Mouse (Mus musculus) neural tube, embryonic 14.5 days (tissue): ENCODE data around the gene Eef1akmt1. TPM values are rescaled to one million over a fixed set of nuclear protein-coding genes. Genes with fewer than 3 reads are reported as not detected.

Experiments used
- ATAC-seq: fragments of 200-750 bp; cut with Nextera tagmentation; 2 replicates; pipeline ENCODE4 v1.8.0; 2017; ENCODE audit warnings: low read depth, mild to moderate bottlenecking, moderate TSS enrichment, moderate library complexity
- H3K27ac ChIP-seq: fragments of 300-500 bp; sonication (generic); 2 replicates; pipeline ENCODE4 v1.5.1; 2014; ENCODE audit warnings: low read depth, mild to moderate bottlenecking, control low read depth, low read length, moderate library complexity, mixed read lengths
- H3K27me3 ChIP-seq: fragments of 300-500 bp; sonication (generic); 2 replicates; pipeline ENCODE4 v1.6.1; 2014; ENCODE audit warnings: low read length; ENCODE audit not compliant: control insufficient read depth, insufficient read depth
- H3K36me3 ChIP-seq: fragments of 300-500 bp; sonication (generic); 2 replicates; pipeline ENCODE4 v1.6.1; 2014; ENCODE audit warnings: low read length, mixed read lengths; ENCODE audit not compliant: control insufficient read depth, insufficient read depth
- H3K4me1 ChIP-seq: fragments of 300-500 bp; sonication (generic); 2 replicates; pipeline ENCODE4 v1.6.1; 2014; ENCODE audit warnings: low read length; ENCODE audit not compliant: control insufficient read depth, insufficient read depth
- H3K4me2 ChIP-seq: fragments of 300-500 bp; sonication (generic); 2 replicates; pipeline ENCODE4 v1.6.1; 2014; ENCODE audit warnings: mild to moderate bottlenecking, low read depth, low read length, control low read depth
- H3K4me3 ChIP-seq: fragments of 300-500 bp; sonication (generic); 2 replicates; pipeline ENCODE4 v1.5.1; 2014; ENCODE audit warnings: low read depth, low read length, control low read depth, mixed read lengths
- H3K9ac ChIP-seq: fragments of 300-500 bp; sonication (generic); replicated peaks from 2 replicates; pipeline ENCODE4 v1.6.1; 2014; ENCODE audit warnings: low read depth, mild to moderate bottlenecking, control low read depth, low read length, mixed read lengths
- H3K9me3 ChIP-seq: fragments of 300-500 bp; sonication (generic); 2 replicates; pipeline ENCODE4 v1.6.1; 2016; ENCODE audit warnings: low read length; ENCODE audit not compliant: control insufficient read depth
- WGBS: fragments of 180-500 bp; shearing (Covaris S2); extraction: QIAGEN DNeasy Blood & Tissue Kit; methylation state at CpG from one replicate; pipeline ENCODE4 v1.1.7; 2014; 5-methylcytosine and 5-hydroxymethylcytosine counted together
- polyA plus RNA-seq: library from polyadenylated mRNA; unstranded; fragments of >200 nt; fragmentation: Nextera tagmentation; extraction: Ambion mirVana; gene quantifications from 2 replicates; pipeline ENCODE4 v1.2.1, GENCODE M21; 2014

The Eef1akmt1 gene
- polyA plus RNA-seq = 101 and 109 TPM in 2 replicates

DNA sequence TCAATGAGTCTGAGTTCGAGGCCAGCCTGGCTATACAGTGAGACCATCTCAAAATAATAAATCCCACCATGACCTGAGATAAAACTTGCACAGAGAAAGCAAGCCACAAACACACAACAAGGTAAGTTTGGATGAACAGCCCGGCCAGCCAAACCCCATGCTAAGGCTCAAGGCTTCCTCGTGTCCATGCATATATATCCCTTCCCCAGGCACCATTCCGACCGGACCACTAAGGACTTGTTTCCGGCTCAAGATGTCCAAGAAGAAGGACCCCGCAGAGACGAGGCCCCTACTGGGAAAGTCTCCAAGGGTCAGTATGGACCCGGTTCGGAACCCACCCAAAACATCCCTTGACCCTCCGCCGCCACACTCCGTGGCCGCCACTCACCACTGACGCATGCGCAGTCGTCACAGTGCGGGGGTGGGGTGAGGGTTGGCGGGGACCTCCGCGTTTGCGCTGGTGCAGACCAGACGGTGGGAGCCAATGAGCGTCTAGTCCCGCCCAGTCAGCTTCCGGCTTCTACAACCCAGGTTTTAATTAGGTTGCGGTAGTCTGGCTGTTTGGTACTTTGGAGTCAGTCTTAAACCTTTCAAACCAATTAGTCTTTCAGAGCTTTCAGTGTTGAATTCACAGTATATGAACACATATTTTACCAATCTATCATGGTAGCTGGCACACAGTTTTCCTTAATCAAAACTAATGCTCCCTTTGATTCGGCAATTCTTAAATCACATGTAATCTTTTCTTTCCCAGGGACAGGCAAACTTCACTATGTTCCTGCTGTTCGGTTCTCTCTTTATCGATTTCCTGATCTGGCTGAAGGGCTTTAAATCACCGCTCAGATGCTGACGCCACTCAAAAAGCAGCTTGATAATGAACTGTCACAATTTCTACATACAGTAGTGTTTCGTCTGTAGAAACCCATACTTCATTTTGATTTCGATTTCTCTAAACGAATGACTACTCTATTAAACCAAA is at the start of gene Eef1akmt1:
TSS of gene Eef1akmt1 (minus strand) at position 458 of the 979 bp plus-strand sequence.
- Histone ChIP-seq H3K36me3 (no peaks in the 10 kb centered on the region), H3K9ac (peak within 1 kb of the TSS; percentile 72), H3K4me1 (no peaks in the 10 kb centered on the region), H3K4me2 (peak within 1 kb of the TSS; percentile 66), H3K4me3 (peak within 1 kb of the TSS; percentile 60), H3K27me3 (no peaks in the 10 kb centered on the region), H3K27ac (peak within 1 kb of the TSS; percentile 75), H3K9me3 (no peaks in the 10 kb centered on the region)
- ATAC-seq = peak; percentile 100
- WGBS = 10% methylated on average over 35 of the region's 35 CpGs

DNA sequence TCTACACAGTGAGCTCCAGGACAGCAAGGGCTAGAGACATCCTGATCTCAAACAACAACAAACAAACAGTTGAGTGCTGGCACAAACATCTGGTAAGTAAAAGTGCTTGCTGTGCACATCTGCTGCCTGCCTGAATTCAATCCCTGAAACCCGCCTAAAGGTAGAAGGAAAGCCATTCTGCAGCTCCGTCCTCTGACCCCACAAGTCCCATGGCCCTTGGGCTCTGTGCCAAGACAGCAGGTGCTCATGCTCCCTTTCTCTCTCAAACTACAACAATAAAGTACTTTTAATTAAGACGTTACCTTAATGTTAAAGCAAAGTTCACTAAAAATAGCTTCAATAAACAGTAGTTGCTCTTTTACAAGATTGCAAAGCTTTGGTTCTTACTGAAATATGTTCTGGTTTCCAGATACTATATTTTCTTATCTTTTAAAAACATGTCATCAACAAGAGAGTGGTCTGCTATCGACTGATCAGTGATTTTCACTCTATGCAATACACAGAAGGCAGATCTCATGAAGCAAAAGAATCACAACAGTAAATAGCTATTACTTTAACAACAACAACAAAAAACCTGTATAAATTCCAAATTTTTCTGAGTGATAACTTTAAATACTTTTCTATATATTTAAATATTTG is 49.3 kb upstream of the Eef1akmt1 start:
- H3K27me3 ChIP-seq = no peaks in the 10 kb centered on the region
- H3K9me3 ChIP-seq = no peaks in the 10 kb centered on the region
- no peaks in the 10 kb centered on the region for H3K36me3 ChIP-seq
- H3K27ac ChIP-seq = no peak overlapping the region
- no peak for ATAC-seq
- no peak overlapping the region for H3K9ac ChIP-seq
- H3K4me3 ChIP-seq = no peak overlapping the region
- H3K4me2 ChIP-seq = no peak overlapping the region
- no peaks in the 10 kb centered on the region for H3K4me1 ChIP-seq
- 49% methylated on average over 4 of the region's 4 CpGs for WGBS

DNA sequence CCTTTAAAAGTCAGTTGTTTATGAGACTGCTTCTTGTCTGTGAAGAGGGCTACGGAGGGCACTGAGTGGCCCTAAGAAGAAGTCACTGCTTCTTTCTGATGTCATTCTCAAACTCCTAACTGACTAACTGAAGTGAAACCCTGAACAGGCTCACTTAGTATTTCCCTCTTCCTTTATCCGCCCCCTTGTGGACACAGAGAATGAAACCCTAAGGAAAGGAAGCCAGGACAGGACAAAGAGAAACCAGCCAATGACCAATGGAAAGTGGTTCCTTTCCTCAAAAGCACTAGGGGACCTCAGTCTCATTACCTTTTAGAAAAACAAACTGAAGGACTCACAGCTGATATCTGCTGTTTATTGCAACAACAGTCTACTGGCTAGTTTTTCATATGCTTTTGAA is 48.1 kb upstream of the Eef1akmt1 start:
- Histone ChIP-seq H3K4me2 (no peak overlapping the region), H3K4me3 (no peak overlapping the region), H3K9ac (no peak overlapping the region), H3K9me3 (no peaks in the 10 kb centered on the region), H3K27me3 (no peaks in the 10 kb centered on the region), H3K36me3 (no peaks in the 10 kb centered on the region), H3K4me1 (no peaks in the 10 kb centered on the region), H3K27ac (no peak overlapping the region)
- WGBS = 52% methylated on average over 2 of the region's 2 CpGs
- ATAC-seq = no peak

DNA sequence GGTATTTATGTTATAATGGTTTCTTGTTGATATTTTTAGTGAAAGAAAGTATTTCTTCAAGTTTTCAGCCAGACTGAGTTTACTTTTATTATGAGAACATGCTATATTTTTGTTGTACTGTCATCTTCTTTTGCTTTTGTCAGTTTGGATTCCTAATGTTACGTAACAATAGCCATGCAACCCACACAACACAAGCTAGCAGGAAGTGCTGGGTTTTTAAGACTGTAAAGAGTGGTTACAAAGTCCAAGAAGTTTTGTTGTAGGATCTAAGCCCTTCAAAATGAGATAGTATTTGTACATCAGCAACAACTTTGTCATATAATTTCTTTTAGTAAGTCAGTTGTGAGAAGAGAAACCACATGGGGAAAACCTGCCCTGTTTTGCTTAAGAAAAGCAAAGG is 46.3 kb upstream of the Eef1akmt1 start:
- Histone ChIP-seq H3K27me3 (no peaks in the 10 kb centered on the region), H3K27ac (no peak overlapping the region), H3K4me3 (no peak overlapping the region), H3K9ac (no peak overlapping the region), H3K4me1 (no peaks in the 10 kb centered on the region), H3K4me2 (no peak overlapping the region), H3K9me3 (no peaks in the 10 kb centered on the region), H3K36me3 (no peaks in the 10 kb centered on the region)
- 100% methylated on average over 1 of the region's 1 CpGs for WGBS
- no peak for ATAC-seq

DNA sequence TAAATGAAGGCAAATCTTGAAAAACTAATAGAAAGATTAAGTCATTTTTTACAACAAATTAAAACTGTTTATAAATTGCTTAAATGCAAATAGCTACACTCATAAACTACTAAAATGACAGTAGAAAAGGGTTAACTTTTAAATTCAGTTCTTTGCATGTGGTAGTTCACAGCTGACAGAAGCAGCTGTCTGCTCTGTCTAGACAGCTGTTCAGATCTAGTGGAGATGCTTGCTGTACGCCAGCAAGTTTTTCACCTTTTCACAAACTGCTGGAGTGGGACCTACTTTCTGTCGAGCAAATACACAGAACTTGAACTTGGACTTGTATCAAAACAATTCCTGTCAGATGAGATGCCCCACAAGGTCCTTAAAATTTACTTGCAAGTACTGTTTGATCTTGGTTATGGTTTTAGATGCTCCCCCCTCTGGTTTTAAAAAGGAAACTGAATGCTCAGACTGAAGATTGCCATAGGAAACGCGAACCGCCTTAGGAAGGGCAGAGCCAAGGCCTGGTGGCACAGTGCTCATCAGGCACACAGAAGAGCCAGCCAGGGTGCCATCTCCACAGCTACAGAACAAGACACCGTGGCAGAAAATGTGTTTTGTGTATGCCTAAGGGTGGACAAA is 45.0 kb upstream of the Eef1akmt1 start:
- Histone ChIP-seq H3K9me3 (no peaks in the 10 kb centered on the region), H3K27ac (no peak overlapping the region), H3K9ac (no peak overlapping the region), H3K4me1 (no peaks in the 10 kb centered on the region), H3K36me3 (no peaks in the 10 kb centered on the region), H3K4me2 (no peak overlapping the region), H3K4me3 (no peak overlapping the region), H3K27me3 (no peaks in the 10 kb centered on the region)
- ATAC-seq = no peak
- WGBS = 78% methylated on average over 6 of the region's 6 CpGs

DNA sequence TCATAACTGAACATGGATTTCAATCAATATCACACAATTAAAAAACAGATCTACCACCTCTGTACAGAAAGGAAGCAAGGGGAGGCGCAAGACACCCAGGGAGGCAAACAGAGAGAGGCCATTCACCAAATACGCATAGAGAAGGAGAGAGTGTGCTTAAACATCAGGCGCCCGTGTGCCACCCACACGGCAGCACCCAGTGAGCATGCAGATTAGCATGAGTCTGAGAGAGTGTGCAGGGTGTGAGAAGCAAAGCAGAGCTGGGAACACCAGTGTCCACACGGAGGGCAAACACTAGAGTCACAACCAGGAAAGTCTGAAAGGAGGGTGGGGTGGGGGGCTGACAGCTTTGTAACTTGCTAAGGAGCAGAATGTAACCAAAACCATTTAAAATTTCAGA is 44.4 kb upstream of the Eef1akmt1 start:
- no peaks in the 10 kb centered on the region for H3K9me3 ChIP-seq
- no peak overlapping the region for H3K4me2 ChIP-seq
- 75% methylated on average over 6 of the region's 6 CpGs for WGBS
- no peak for ATAC-seq
- no peaks in the 10 kb centered on the region for H3K27me3 ChIP-seq
- H3K27ac ChIP-seq = no peak overlapping the region
- no peaks in the 10 kb centered on the region for H3K4me1 ChIP-seq
- H3K36me3 ChIP-seq = no peaks in the 10 kb centered on the region
- H3K9ac ChIP-seq = no peak overlapping the region
- H3K4me3 ChIP-seq = no peak overlapping the region

DNA sequence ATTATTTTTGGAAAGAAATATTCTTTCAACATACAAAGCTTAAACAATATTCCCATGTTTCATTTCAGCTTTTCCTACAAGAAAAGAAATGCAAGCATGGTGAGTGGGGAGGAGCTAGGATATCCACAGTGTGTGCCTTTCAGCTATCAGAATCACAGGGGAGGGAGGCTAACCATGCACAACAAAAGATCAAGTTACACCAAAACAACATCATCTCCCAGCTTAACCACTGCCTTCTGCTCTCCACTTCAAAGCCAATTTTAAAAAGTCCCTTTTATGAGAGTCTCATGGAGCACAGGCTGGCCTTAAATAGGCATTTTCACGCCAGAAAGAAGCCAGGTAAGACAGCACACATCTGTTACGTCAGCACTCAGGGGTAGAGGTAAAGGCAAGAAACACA is 39.6 kb upstream of the Eef1akmt1 start:
- H3K4me1 ChIP-seq = no peaks in the 10 kb centered on the region
- no peaks in the 10 kb centered on the region for H3K27me3 ChIP-seq
- no peak for ATAC-seq
- no peaks in the 10 kb centered on the region for H3K36me3 ChIP-seq
- WGBS = 54% methylated on average over 2 of the region's 2 CpGs
- H3K9me3 ChIP-seq = no peaks in the 10 kb centered on the region
- H3K4me2 ChIP-seq = no peak overlapping the region
- no peak overlapping the region for H3K4me3 ChIP-seq
- H3K27ac ChIP-seq = no peak overlapping the region
- H3K9ac ChIP-seq = no peak overlapping the region

DNA sequence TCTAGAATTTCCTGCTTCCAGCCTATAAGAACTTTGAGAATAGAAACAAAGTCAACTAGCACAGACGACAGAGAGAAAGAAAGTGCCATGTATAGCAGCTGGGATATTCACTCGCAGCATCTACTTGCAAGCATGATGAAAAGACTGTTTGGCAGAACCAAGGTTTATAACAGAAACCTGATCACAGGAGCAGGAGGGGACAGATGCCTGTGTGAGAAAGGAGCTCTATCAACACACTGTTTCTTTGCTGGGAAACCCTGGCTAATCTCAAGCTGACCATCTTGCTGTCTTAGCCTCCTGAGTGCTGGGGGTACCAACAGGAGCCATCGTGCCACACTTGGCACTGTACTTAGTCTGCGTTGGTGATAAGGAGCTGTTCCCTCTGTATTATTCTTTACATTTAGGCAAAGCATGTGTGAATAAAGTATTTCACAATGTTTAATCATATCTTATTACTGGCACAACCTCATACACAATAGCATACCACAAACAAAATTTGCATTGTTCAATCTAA is 38.5 kb upstream of the Eef1akmt1 start:
- H3K4me2 ChIP-seq = no peak overlapping the region
- H3K4me1 ChIP-seq = no peaks in the 10 kb centered on the region
- 85% methylated on average over 4 of the region's 4 CpGs for WGBS
- H3K4me3 ChIP-seq = no peak overlapping the region
- no peaks in the 10 kb centered on the region for H3K36me3 ChIP-seq
- H3K27me3 ChIP-seq = no peaks in the 10 kb centered on the region
- H3K9me3 ChIP-seq = no peaks in the 10 kb centered on the region
- no peak overlapping the region for H3K27ac ChIP-seq
- ATAC-seq = no peak
- H3K9ac ChIP-seq = no peak overlapping the region
